Mouse (Mus musculus): ENCODE results near the gene Arid2.

DNA sequence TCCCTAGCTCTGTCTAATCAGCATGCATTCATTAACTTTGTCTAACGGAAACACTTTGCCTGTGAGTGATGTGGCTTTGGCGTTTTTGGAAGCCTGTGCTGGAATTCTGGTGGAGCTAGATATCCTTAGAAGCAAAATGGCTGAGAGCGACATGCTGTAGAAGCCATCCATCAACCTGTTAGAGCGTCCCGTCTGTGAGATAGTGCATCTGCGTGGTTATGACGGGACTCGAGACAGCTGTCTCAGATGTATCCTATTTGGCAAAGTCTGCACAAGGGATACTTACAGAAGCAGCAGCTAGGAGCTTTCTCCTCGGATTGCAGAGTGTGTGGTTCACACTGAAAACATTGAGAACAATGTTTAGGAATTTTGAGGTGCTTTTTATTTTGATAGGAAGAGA is 64.1 kb downstream of the Arid2 start:
- TF ChIP-seq TAL1 (IDR thresholded peaks at IDR 0.05; ENCODE audit: low read length): no peak
- TF ChIP-seq GATA1 (IDR thresholded peaks at IDR 0.05; ENCODE audit: low read length): no peak
